Mouse (Mus musculus) neural tube, embryonic 13.5 days (tissue): ENCODE data around the gene Eepd1. TPM values are rescaled to one million over a fixed set of nuclear protein-coding genes. Genes with fewer than 3 reads are reported as not detected.

Experiments used
- ATAC-seq: fragments of 200-750 bp; cut with Nextera tagmentation; 2 replicates; pipeline ENCODE4 v1.8.0; 2017; ENCODE audit warnings: low read depth, mild to moderate bottlenecking, moderate TSS enrichment, moderate library complexity
- H3K27ac ChIP-seq: fragments of 300-500 bp; sonication (generic); replicated peaks from 2 replicates; pipeline ENCODE4 v1.5.1; 2015; ENCODE audit warnings: moderate library complexity, mild to moderate bottlenecking, inconsistent platforms
- H3K27me3 ChIP-seq: fragments of 300-500 bp; sonication (generic); 2 replicates; pipeline ENCODE4 v1.6.1; 2015; ENCODE audit warnings: mild to moderate bottlenecking, inconsistent platforms
- H3K36me3 ChIP-seq: fragments of 300-500 bp; sonication (generic); 2 replicates; pipeline ENCODE4 v1.6.1; 2015; ENCODE audit warnings: mild to moderate bottlenecking, inconsistent platforms
- H3K4me1 ChIP-seq: fragments of 300-500 bp; sonication (generic); replicated peaks from 2 replicates; pipeline ENCODE4 v1.6.1; 2015; ENCODE audit warnings: inconsistent platforms
- H3K4me2 ChIP-seq: fragments of 300-500 bp; sonication (generic); 2 replicates; pipeline ENCODE4 v1.6.1; 2015; ENCODE audit warnings: inconsistent platforms, mild to moderate bottlenecking, moderate library complexity
- H3K4me3 ChIP-seq: fragments of 300-500 bp; sonication (generic); 2 replicates; pipeline ENCODE4 v1.5.1; 2015; ENCODE audit warnings: mild to moderate bottlenecking, inconsistent platforms
- H3K9ac ChIP-seq: fragments of 300-500 bp; sonication (generic); 2 replicates; pipeline ENCODE4 v1.6.1; 2015; ENCODE audit warnings: moderate library complexity, mild to moderate bottlenecking, inconsistent platforms
- H3K9me3 ChIP-seq: fragments of 300-500 bp; sonication (generic); 2 replicates; pipeline ENCODE4 v1.6.1; 2016; ENCODE audit warnings: inconsistent platforms
- WGBS: fragments of 180-500 bp; shearing (Covaris S2); methylation state at CpG from one replicate; pipeline ENCODE4 v1.1.7; 2015; 5-methylcytosine and 5-hydroxymethylcytosine counted together
- polyA plus RNA-seq: library from polyadenylated mRNA; unstranded; fragments of >200 nt; fragmentation: Nextera tagmentation; extraction: Ambion mirVana; gene quantifications from 2 replicates; pipeline ENCODE4 v1.2.1, GENCODE M21; 2015

Gene Eepd1
- polyA plus RNA-seq, 1 experiment from 2014 or later, result 27.3 TPM

GRCm38 (mm10) chr9:25517982-25518381 is 36.6 kb downstream of the Eepd1 start:
- peaks cover 14% of the 10 kb centered on the region for H3K4me1 ChIP-seq
- H3K27me3 ChIP-seq, result no peaks in the 10 kb centered on the region
- no peak overlapping the region for H3K9ac ChIP-seq
- H3K36me3 ChIP-seq, result no peaks in the 10 kb centered on the region
- H3K27ac ChIP-seq, result no peak overlapping the region
- H3K9me3 ChIP-seq, result no peaks in the 10 kb centered on the region
- WGBS, result 44% methylated on average over 4 of the region's 4 CpGs
- H3K4me3 ChIP-seq, result no peak overlapping the region
- no peak overlapping the region for H3K4me2 ChIP-seq
- no peak for ATAC-seq

- Histone ChIP-seq H3K4me1 (peaks cover 14% of the 10 kb centered on the region), H3K9me3 (no peaks in the 10 kb centered on the region), H3K36me3 (no peaks in the 10 kb centered on the region), H3K9ac (no peak overlapping the region), H3K4me3 (no peak overlapping the region), H3K27ac (no peak overlapping the region), H3K27me3 (no peaks in the 10 kb centered on the region), H3K4me2 (no peak overlapping the region)
- no peak for ATAC-seq
- 59% methylated on average over 6 of the region's 6 CpGs for WGBS
These were observed 37.8 kb downstream of the Eepd1 start for GRCm38 (mm10) chr9:25519193-25519592.

GRCm38 (mm10) chr9:25520826-25521225 is 39.5 kb downstream of the Eepd1 start:
- H3K4me3 ChIP-seq, result no peak overlapping the region
- no peak for ATAC-seq
- no peaks in the 10 kb centered on the region for H3K27me3 ChIP-seq
- no peak overlapping the region for H3K9ac ChIP-seq
- H3K4me1 ChIP-seq, result peaks cover 14% of the 10 kb centered on the region
- WGBS, result 90% methylated on average over 7 of the region's 7 CpGs
- no peak overlapping the region for H3K4me2 ChIP-seq
- H3K27ac ChIP-seq, result no peak overlapping the region
- H3K36me3 ChIP-seq, result no peaks in the 10 kb centered on the region
- H3K9me3 ChIP-seq, result no peaks in the 10 kb centered on the region

- H3K9me3 ChIP-seq, result no peaks in the 10 kb centered on the region
- H3K4me3 ChIP-seq, result no peak overlapping the region
- H3K36me3 ChIP-seq, result no peaks in the 10 kb centered on the region
- no peak overlapping the region for H3K9ac ChIP-seq
- H3K27ac ChIP-seq, result no peak overlapping the region
- peaks cover 16% of the 10 kb centered on the region for H3K4me1 ChIP-seq
- no peak overlapping the region for H3K4me2 ChIP-seq
- ATAC-seq, result no peak
- H3K27me3 ChIP-seq, result no peaks in the 10 kb centered on the region
- 95% methylated on average over 2 of the region's 2 CpGs for WGBS
These were observed 40.5 kb downstream of the Eepd1 start for GRCm38 (mm10) chr9:25521825-25522224.

GRCm38 (mm10) chr9:25526516-25526915 is 45.2 kb downstream of the Eepd1 start:
- H3K9ac ChIP-seq, result no peak overlapping the region
- no peak overlapping the region for H3K4me3 ChIP-seq
- H3K27me3 ChIP-seq, result no peaks in the 10 kb centered on the region
- H3K4me1 ChIP-seq, result peaks cover 12% of the 10 kb centered on the region
- no peak for ATAC-seq
- H3K36me3 ChIP-seq, result no peaks in the 10 kb centered on the region
- H3K27ac ChIP-seq, result no peak overlapping the region
- H3K4me2 ChIP-seq, result no peak overlapping the region
- H3K9me3 ChIP-seq, result no peaks in the 10 kb centered on the region
- WGBS, result 68% methylated on average over 1 of the region's 1 CpGs

- no peak for ATAC-seq
- Histone ChIP-seq H3K27ac (0 out of 2 replicates have a peak overlapping the region, but pooled peaks have one; percentile 6), H3K4me2 (no peak overlapping the region)
These were observed 45.6 kb downstream of the Eepd1 start for GRCm38 (mm10) chr9:25526927-25527337.

GRCm38 (mm10) chr9:25527359-25528038 is 46.2 kb downstream of the Eepd1 start:
- Histone ChIP-seq H3K36me3 (no peaks in the 10 kb centered on the region), H3K27me3 (no peaks in the 10 kb centered on the region), H3K4me1 (peaks cover 12% of the 10 kb centered on the region), H3K9ac (no peak overlapping the region), H3K4me2 (no peak overlapping the region), H3K27ac (0 out of 2 replicates have a peak overlapping the region, but pooled peaks have one; percentile 6), H3K9me3 (no peaks in the 10 kb centered on the region), H3K4me3 (no peak overlapping the region)
- WGBS, result 71% methylated on average over 7 of the region's 7 CpGs
- ATAC-seq, result no peak

More at GRCm38 (mm10) chr9:25526927-25527337, 45.6 kb downstream of the Eepd1 start:
- peaks cover 12% of the 10 kb centered on the region for H3K4me1 ChIP-seq
- H3K27me3 ChIP-seq, result no peaks in the 10 kb centered on the region
- H3K9ac ChIP-seq, result no peak overlapping the region
- H3K9me3 ChIP-seq, result no peaks in the 10 kb centered on the region
- H3K4me3 ChIP-seq, result no peak overlapping the region
- H3K36me3 ChIP-seq, result no peaks in the 10 kb centered on the region

GRCm38 (mm10) chr9:25531627-25532026 is 50.3 kb downstream of the Eepd1 start:
- Histone ChIP-seq H3K9me3 (no peaks in the 10 kb centered on the region), H3K9ac (no peak overlapping the region), H3K27ac (no peak overlapping the region), H3K4me1 (peaks cover 11% of the 10 kb centered on the region), H3K4me3 (no peak overlapping the region), H3K4me2 (no peak overlapping the region), H3K36me3 (no peaks in the 10 kb centered on the region), H3K27me3 (no peaks in the 10 kb centered on the region)
- ATAC-seq, result no peak
- 78% methylated on average over 1 of the region's 1 CpGs for WGBS

GRCm38 (mm10) chr9:25532105-25532504 is 50.8 kb downstream of the Eepd1 start:
- Histone ChIP-seq H3K4me3 (no peak overlapping the region), H3K4me1 (peaks cover 6% of the 10 kb centered on the region; the same call in 1 of the 2 replicates), H3K9me3 (no peaks in the 10 kb centered on the region), H3K27ac (no peak overlapping the region), H3K4me2 (no peak overlapping the region), H3K27me3 (no peaks in the 10 kb centered on the region), H3K9ac (no peak overlapping the region), H3K36me3 (no peaks in the 10 kb centered on the region)
- no peak for ATAC-seq
- WGBS, result 67% methylated on average over 3 of the region's 3 CpGs

GRCm38 (mm10) chr9:25535487-25535886 is 54.1 kb downstream of the Eepd1 start:
- no peak overlapping the region for H3K4me2 ChIP-seq
- peak overlapping the region; percentile 3; the same call in 1 of the 2 replicates for H3K27ac ChIP-seq
- H3K4me3 ChIP-seq, result no peak overlapping the region
- H3K9ac ChIP-seq, result no peak overlapping the region
- no peaks in the 10 kb centered on the region for H3K4me1 ChIP-seq
- H3K27me3 ChIP-seq, result no peaks in the 10 kb centered on the region
- 82% methylated on average over 3 of the region's 3 CpGs for WGBS
- no peaks in the 10 kb centered on the region for H3K9me3 ChIP-seq
- ATAC-seq, result no peak
- H3K36me3 ChIP-seq, result no peaks in the 10 kb centered on the region

- H3K27me3 ChIP-seq, result no peaks in the 10 kb centered on the region
- WGBS, result 88% methylated on average over 2 of the region's 2 CpGs
These were observed 58.1 kb downstream of the Eepd1 start for GRCm38 (mm10) chr9:25539461-25539860.

GRCm38 (mm10) chr9:25541355-25541754 is 60.0 kb downstream of the Eepd1 start:
- H3K4me3 ChIP-seq, result no peak overlapping the region
- no peaks in the 10 kb centered on the region for H3K9me3 ChIP-seq
- H3K36me3 ChIP-seq, result no peaks in the 10 kb centered on the region
- no peak overlapping the region for H3K9ac ChIP-seq
- no peak overlapping the region for H3K4me2 ChIP-seq
- ATAC-seq, result no peak
- no peak overlapping the region for H3K27ac ChIP-seq
- no peaks in the 10 kb centered on the region for H3K4me1 ChIP-seq
- no peaks in the 10 kb centered on the region for H3K27me3 ChIP-seq
- WGBS, result 81% methylated on average over 4 of the region's 4 CpGs

More at GRCm38 (mm10) chr9:25539461-25539860, 58.1 kb downstream of the Eepd1 start:
- H3K27ac ChIP-seq, result no peak overlapping the region
- no peak overlapping the region for H3K4me2 ChIP-seq
- H3K36me3 ChIP-seq, result no peaks in the 10 kb centered on the region
- no peak overlapping the region for H3K9ac ChIP-seq
- H3K9me3 ChIP-seq, result no peaks in the 10 kb centered on the region
- H3K4me1 ChIP-seq, result no peaks in the 10 kb centered on the region
- H3K4me3 ChIP-seq, result no peak overlapping the region
- ATAC-seq, result no peak

GRCm38 (mm10) chr9:25545212-25545611 is 63.9 kb downstream of the Eepd1 start:
- H3K27ac ChIP-seq, result no peak overlapping the region
- H3K36me3 ChIP-seq, result no peaks in the 10 kb centered on the region
- WGBS, result 88% methylated on average over 2 of the region's 2 CpGs
- no peak for ATAC-seq
- H3K4me3 ChIP-seq, result no peak overlapping the region
- no peak overlapping the region for H3K4me2 ChIP-seq
- no peak overlapping the region for H3K9ac ChIP-seq
- peaks cover 5% of the 10 kb centered on the region for H3K4me1 ChIP-seq
- no peaks in the 10 kb centered on the region for H3K9me3 ChIP-seq
- no peaks in the 10 kb centered on the region for H3K27me3 ChIP-seq
